Mouse (Mus musculus): ENCODE measurements at regions not wholly inside any gene's neighbourhood (a gene's known extent, or its start where the extent isn't known, plus 50 kb on each side); places are given as distances from the start of the nearest gene placed in this dataset.

- peak; percentile 22 for DNase-seq
Observed at GRCm38 (mm10) chr19:50766171-50766570, 87.7 kb upstream of the Sorcs1 start.

Measured in layer of hippocampus, adult 9-11 months (tissue).